Mouse (Mus musculus): ENCODE measurements around the gene Dkk2.

- TF ChIP-seq POLR2A (IDR thresholded peaks at IDR 0.05; ENCODE audit: borderline replicate concordance, extremely low read depth, low read depth, low read length) = no peak
- no peak for TF ChIP-seq CTCF (IDR thresholded peaks at IDR 0.05; ENCODE audit: insufficient read depth, low read length)
Measured at GRCm38 (mm10) chr3:132036704-132037103, 48.4 kb upstream of the Dkk2 start.
